Mouse (Mus musculus) adrenal gland, postnatal 10 days (tissue): ENCODE results near the gene Ttyh2. TPM values are rescaled to one million over a fixed set of nuclear protein-coding genes. Genes with fewer than 3 reads are reported as not detected.
"Not testable (repeated sequence)": the region's sequence is repeated elsewhere in the genome, so short reads cannot be mapped to it uniquely, and the experiment has no call there.

ENCODE experiments used
- DNase-seq: peaks from one replicate; pipeline ENCODE4 v3.0.0; 2021; ENCODE audit warnings: mixed read lengths
- total RNA-seq, 2 experiments: library from RNA; stranded (reverse); gene quantifications; 2 replicates each; pipeline ENCODE4 v1.2.3; 2021

The Ttyh2 gene
- total RNA-seq, 2 experiments from 2014 or later, result 61.1 to 63.0 TPM

- DNase-seq, result no peak
These were observed 13.1 kb upstream of the Ttyh2 start for GRCm38 (mm10) chr11:114662161-114662560.

- DNase-seq, result peak; percentile 79
These were observed 12.4 kb upstream of the Ttyh2 start for GRCm38 (mm10) chr11:114662746-114663362.

- no peak for DNase-seq
These were observed 11.1 kb upstream of the Ttyh2 start for GRCm38 (mm10) chr11:114664164-114664563.

- DNase-seq, result no peak
These were observed 9.8 kb upstream of the Ttyh2 start for GRCm38 (mm10) chr11:114665463-114665862.

- DNase-seq, result no peak
These were observed 8.4 kb upstream of the Ttyh2 start for GRCm38 (mm10) chr11:114666786-114667185.

- DNase-seq, result no peak
These were observed 7.8 kb upstream of the Ttyh2 start for GRCm38 (mm10) chr11:114667236-114667931.

GRCm38 (mm10) chr11:114667932-114668285, 7.3 kb upstream of the Ttyh2 start:
- DNase-seq, result peak; percentile 50

- peak; percentile 95 for DNase-seq
These were observed 6.9 kb upstream of the Ttyh2 start, which contains the start of gene Rpl38 for GRCm38 (mm10) chr11:114668301-114668710. Rpl38 (plus strand) TSS chr11:114668524.

GRCm38 (mm10) chr11:114668741-114669623, 6.2 kb upstream of the Ttyh2 start:
- DNase-seq, result peak; percentile 84

- peak; percentile 26 for DNase-seq
These were observed 5.5 kb upstream of the Ttyh2 start for GRCm38 (mm10) chr11:114669651-114670168.

- DNase-seq, result no peak
These were observed 4.1 kb upstream of the Ttyh2 start for GRCm38 (mm10) chr11:114671147-114671546.

GRCm38 (mm10) chr11:114672794-114673718, 2.2 kb upstream of the Ttyh2 start:
- DNase-seq, result peak; percentile 59

GRCm38 (mm10) chr11:114673719-114674050, 1.5 kb upstream of the Ttyh2 start:
- no peak for DNase-seq

- DNase-seq, result no peak
These were observed 1.1 kb upstream of the Ttyh2 start for GRCm38 (mm10) chr11:114674180-114674579.

GRCm38 (mm10) chr11:114674796-114675195, 435 bp upstream of the Ttyh2 start:
- not testable (repeated sequence) for DNase-seq

- peak; percentile 66 for DNase-seq
These were observed 683 bp downstream of the Ttyh2 start for GRCm38 (mm10) chr11:114675826-114676401.

- peak; percentile 69 for DNase-seq
These were observed 1.2 kb downstream of the Ttyh2 start for GRCm38 (mm10) chr11:114676431-114676830.

GRCm38 (mm10) chr11:114676896-114677530, 1.8 kb downstream of the Ttyh2 start:
- peak; percentile 41 for DNase-seq

GRCm38 (mm10) chr11:114679582-114679981, 4.4 kb downstream of the Ttyh2 start:
- peak; percentile 63 for DNase-seq

- DNase-seq, result peak; percentile 78
These were observed 5.1 kb downstream of the Ttyh2 start for GRCm38 (mm10) chr11:114680291-114680690.

- no peak for DNase-seq
These were observed 5.8 kb downstream of the Ttyh2 start for GRCm38 (mm10) chr11:114681054-114681453.
